ENCODE assay signal across 18 mouse cellular contexts in the genomic region with DNA sequence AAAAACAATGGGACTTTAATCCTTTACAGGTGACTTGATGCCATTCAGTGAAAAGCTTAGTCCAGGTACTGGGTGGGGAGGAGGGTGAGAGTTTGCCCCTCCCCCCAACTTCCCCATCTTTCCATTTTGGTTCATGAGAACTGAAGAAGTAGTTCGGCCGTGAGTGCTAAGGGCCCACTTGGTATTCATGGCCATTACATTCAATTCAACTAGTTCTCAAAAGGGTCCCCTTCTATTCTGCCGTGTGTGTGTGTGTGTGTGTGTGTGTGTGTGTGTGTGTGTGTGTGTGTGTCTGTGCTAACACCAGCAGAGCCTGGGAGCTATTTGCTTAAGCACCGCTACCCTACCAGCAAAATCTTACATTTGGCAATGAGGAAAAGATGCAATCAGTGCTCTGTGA. TPM values are rescaled to one million over a fixed set of nuclear protein-coding genes. Genes with fewer than 3 reads are reported as not detected.
DNase-seq lines count a peak whose midpoint lies in the region; ATAC-seq lines count a peak whose summit lies in the region.
"Had no signal": no experiment of that assay in that cellular context is flagged by ENCODE, and none has a peak within 500 bp of the region (broad histone marks: within the 10 kb centered on the region; RNA-seq: fewer than 3 reads in every experiment).

No protein-coding gene starts in this region.

- H3K9ac ChIP-seq in midbrain, embryonic 13.5 days (replicated peaks) = no peak overlapping the region
- H3K9ac ChIP-seq in midbrain, embryonic 16.5 days (ENCODE audit: low read depth, low read length) = no peak overlapping the region
- H3K9ac ChIP-seq in forebrain, embryonic 16.5 days (replicated peaks; ENCODE audit: low read depth, low read length) = no peak overlapping the region
- no peak overlapping the region for H3K9ac ChIP-seq in hindbrain, embryonic 16.5 days (ENCODE audit: low read depth, low read length)
- H3K9ac ChIP-seq in neural tube, embryonic 15.5 days (replicated peaks) = no peak overlapping the region
- H3K9ac ChIP-seq: embryonic facial prominence, embryonic 13.5 days; liver, postnatal 0 days had no signal

- no peaks in the 10 kb centered on the region for H3K27me3 ChIP-seq in midbrain, embryonic 13.5 days
- H3K27me3 ChIP-seq in midbrain, embryonic 16.5 days (ENCODE audit: control insufficient read depth, insufficient read depth, low read depth, low read length) = no peaks in the 10 kb centered on the region
- no peaks in the 10 kb centered on the region for H3K27me3 ChIP-seq in forebrain, embryonic 16.5 days (replicated peaks; ENCODE audit: control insufficient read depth, insufficient read depth, low read length)
- H3K27me3 ChIP-seq in hindbrain, embryonic 16.5 days (replicated peaks; ENCODE audit: control insufficient read depth, insufficient read depth, low read length) = no peaks in the 10 kb centered on the region
- H3K27me3 ChIP-seq in neural tube, embryonic 15.5 days (replicated peaks) = no peaks in the 10 kb centered on the region
- H3K27me3 ChIP-seq: embryonic facial prominence, embryonic 13.5 days; megakaryocyte, embryonic 14.5 days had no signal

- no peaks in the 10 kb centered on the region for H3K4me1 ChIP-seq in midbrain, embryonic 13.5 days (replicated peaks)
- no peaks in the 10 kb centered on the region for H3K4me1 ChIP-seq in midbrain, embryonic 16.5 days (ENCODE audit: control insufficient read depth, insufficient read depth, low read length)
- no peaks in the 10 kb centered on the region for H3K4me1 ChIP-seq in forebrain, embryonic 16.5 days (replicated peaks; ENCODE audit: control insufficient read depth, insufficient read depth, low read length)
- no peaks in the 10 kb centered on the region for H3K4me1 ChIP-seq in hindbrain, embryonic 16.5 days (ENCODE audit: control insufficient read depth, insufficient read depth, low read depth, low read length)
- no peaks in the 10 kb centered on the region for H3K4me1 ChIP-seq in neural tube, embryonic 15.5 days
- H3K4me1 ChIP-seq: embryonic facial prominence, embryonic 13.5 days; limb, embryonic 10.5 days had no signal

- no peaks in the 10 kb centered on the region for H3K9me3 ChIP-seq in midbrain, embryonic 13.5 days
- no peaks in the 10 kb centered on the region for H3K9me3 ChIP-seq in midbrain, embryonic 16.5 days (replicated peaks; ENCODE audit: control insufficient read depth, low read length, poor library complexity, severe bottlenecking)
- no peaks in the 10 kb centered on the region for H3K9me3 ChIP-seq in forebrain, embryonic 16.5 days (ENCODE audit: control insufficient read depth, low read length)
- no peaks in the 10 kb centered on the region for H3K9me3 ChIP-seq in hindbrain, embryonic 16.5 days (ENCODE audit: control insufficient read depth, low read length)
- no peaks in the 10 kb centered on the region for H3K9me3 ChIP-seq in neural tube, embryonic 15.5 days (replicated peaks)
- H3K9me3 ChIP-seq: embryonic facial prominence, embryonic 13.5 days; limb, embryonic 10.5 days; megakaryocyte, embryonic 14.5 days had no signal

- H3K4me2 ChIP-seq in midbrain, embryonic 13.5 days (replicated peaks) = no peak overlapping the region
- H3K4me2 ChIP-seq in midbrain, embryonic 16.5 days (ENCODE audit: low read length) = no peak overlapping the region
- no peak overlapping the region for H3K4me2 ChIP-seq in forebrain, embryonic 16.5 days (ENCODE audit: low read length)
- no peak overlapping the region for H3K4me2 ChIP-seq in hindbrain, embryonic 16.5 days (ENCODE audit: low read length)
- H3K4me2 ChIP-seq in neural tube, embryonic 15.5 days = no peak overlapping the region
- H3K4me2 ChIP-seq: embryonic facial prominence, embryonic 13.5 days had no signal

- H3K36me3 ChIP-seq in midbrain, embryonic 13.5 days = no peaks in the 10 kb centered on the region
- no peaks in the 10 kb centered on the region for H3K36me3 ChIP-seq in midbrain, embryonic 16.5 days (ENCODE audit: control insufficient read depth, insufficient read depth, low read length)
- H3K36me3 ChIP-seq in forebrain, embryonic 16.5 days (ENCODE audit: control insufficient read depth, insufficient read depth) = no peaks in the 10 kb centered on the region
- no peaks in the 10 kb centered on the region for H3K36me3 ChIP-seq in hindbrain, embryonic 16.5 days (ENCODE audit: control insufficient read depth, insufficient read depth, low read length)
- H3K36me3 ChIP-seq in neural tube, embryonic 15.5 days = no peaks in the 10 kb centered on the region
- H3K36me3 ChIP-seq: embryonic facial prominence, embryonic 13.5 days; limb, embryonic 10.5 days had no signal

- no peak overlapping the region for H3K27ac ChIP-seq in midbrain, embryonic 13.5 days
- no peak overlapping the region for H3K27ac ChIP-seq in midbrain, embryonic 16.5 days (ENCODE audit: low read length)
- H3K27ac ChIP-seq in forebrain, embryonic 16.5 days (ENCODE audit: low read length) = no peak overlapping the region
- H3K27ac ChIP-seq in hindbrain, embryonic 16.5 days (ENCODE audit: low read depth, low read length) = no peak overlapping the region
- H3K27ac ChIP-seq in neural tube, embryonic 15.5 days (replicated peaks) = no peak overlapping the region
- H3K27ac ChIP-seq: embryonic facial prominence, embryonic 13.5 days; left cerebral cortex, adult 2 months; limb, embryonic 10.5 days had no signal

- WGBS in midbrain, embryonic 13.5 days = 34% methylated on average over 3 of the region's 4 CpGs
- 48% methylated on average over 4 of the region's 4 CpGs for WGBS in midbrain, embryonic 16.5 days
- WGBS in forebrain, embryonic 16.5 days = 39% methylated on average over 4 of the region's 4 CpGs
- WGBS in hindbrain, embryonic 16.5 days = 41% methylated on average over 4 of the region's 4 CpGs
- WGBS in neural tube, embryonic 15.5 days = 31% methylated on average over 4 of the region's 4 CpGs

- no peak for DNase-seq in cerebellum, postnatal 14 days
- DNase-seq in lung, postnatal 4 days = no peak
- DNase-seq: adrenal gland, adult 2 months; cerebellum, adult 9-10 months; gastrocnemius, postnatal 25 days; kidney, postnatal 36 days; liver, postnatal 0 days; lung, postnatal 10 days; thymus, postnatal 25 days had no signal

- no peak overlapping the region for H3K4me3 ChIP-seq in midbrain, embryonic 13.5 days (replicated peaks)
- no peak overlapping the region for H3K4me3 ChIP-seq in midbrain, embryonic 16.5 days (ENCODE audit: low read depth, low read length)
- H3K4me3 ChIP-seq in forebrain, embryonic 16.5 days (replicated peaks; ENCODE audit: low read length) = no peak overlapping the region
- no peak overlapping the region for H3K4me3 ChIP-seq in hindbrain, embryonic 16.5 days (ENCODE audit: low read length)
- H3K4me3 ChIP-seq in neural tube, embryonic 15.5 days (replicated peaks) = no peak overlapping the region
- H3K4me3 ChIP-seq: embryonic facial prominence, embryonic 13.5 days; left cerebral cortex, adult 2 months; limb, embryonic 10.5 days; megakaryocyte, embryonic 14.5 days had no signal

- peak; percentile 53; the same call in 1 of the 2 replicates for ATAC-seq in midbrain, embryonic 13.5 days
- ATAC-seq in midbrain, embryonic 16.5 days = no peak; the same call in 1 of the 2 replicates
- peak; percentile 55; the same call in 1 of the 2 replicates for ATAC-seq in forebrain, embryonic 16.5 days
- peak; percentile 72 for ATAC-seq in hindbrain, embryonic 16.5 days
- peak; percentile 41 for ATAC-seq in neural tube, embryonic 15.5 days (ENCODE audit: low FRiP score)
- ATAC-seq: liver, postnatal 0 days had no signal

RNA-seq across cellular contexts. Expression of a gene that starts 33.2 kb away (rescaled TPM):
- polyA plus RNA-seq in midbrain, embryonic 13.5 days (2015; fragmentation: Nextera tagmentation; extraction: Ambion mirVana) = 1.5 TPM in 2 replicates
- 2.0 and 2.5 TPM in 2 replicates for polyA plus RNA-seq in midbrain, embryonic 16.5 days (2015; fragmentation: Nextera tagmentation; extraction: Ambion mirVana)
- 2.0 and 2.3 TPM in 2 replicates for polyA plus RNA-seq in forebrain, embryonic 16.5 days (2015; fragmentation: Nextera tagmentation; extraction: Ambion mirVana)
- 2.6 and 3.8 TPM in 2 replicates for polyA plus RNA-seq in hindbrain, embryonic 16.5 days (2015; fragmentation: Nextera tagmentation; extraction: Ambion mirVana)
- polyA plus RNA-seq in neural tube, embryonic 15.5 days (2015; fragmentation: Nextera tagmentation; extraction: Ambion mirVana) = 1.3 and 1.9 TPM in 2 replicates
